Mouse (Mus musculus): ENCODE measurements at regions not wholly inside any gene's neighbourhood (a gene's known extent, or its start where the extent isn't known, plus 50 kb on each side); places are given as distances from the start of the nearest gene placed in this dataset.

- H3K9ac ChIP-seq (replicated peaks) = no peak overlapping the region
- H3K4me2 ChIP-seq (replicated peaks) = no peak overlapping the region
- no peaks in the 10 kb centered on the region for H3K36me3 ChIP-seq
- ATAC-seq = no peak
- no peaks in the 10 kb centered on the region for H3K27me3 ChIP-seq
- H3K9me3 ChIP-seq = no peaks in the 10 kb centered on the region
- no peak overlapping the region for H3K27ac ChIP-seq
- WGBS = 80% methylated on average over 1 of the region's 1 CpGs
- no peaks in the 10 kb centered on the region for H3K4me1 ChIP-seq (replicated peaks)
- H3K4me3 ChIP-seq (replicated peaks) = no peak overlapping the region
Observed at GRCm38 (mm10) chr8:11061711-11062110, 53.5 kb upstream of the Irs2 start.

- H3K4me2 ChIP-seq (replicated peaks) = no peak overlapping the region
- 85% methylated on average over 3 of the region's 3 CpGs for WGBS
- H3K27ac ChIP-seq = no peak overlapping the region
- ATAC-seq = no peak
- H3K36me3 ChIP-seq = no peaks in the 10 kb centered on the region
- no peak overlapping the region for H3K4me3 ChIP-seq (replicated peaks)
- no peak overlapping the region for H3K9ac ChIP-seq (replicated peaks)
- H3K9me3 ChIP-seq = no peaks in the 10 kb centered on the region
- no peaks in the 10 kb centered on the region for H3K27me3 ChIP-seq
- no peaks in the 10 kb centered on the region for H3K4me1 ChIP-seq (replicated peaks)
Observed at GRCm38 (mm10) chr8:11060604-11061003, 52.3 kb upstream of the Irs2 start.

GRCm38 (mm10) chr8:11058392-11058791 lies 50.1 kb upstream of the Irs2 start:
- no peak for ATAC-seq
- Histone ChIP-seq H3K27me3 (no peaks in the 10 kb centered on the region), H3K9me3 (no peaks in the 10 kb centered on the region), H3K4me1 (replicated peaks) (no peaks in the 10 kb centered on the region), H3K27ac (no peak overlapping the region), H3K9ac (replicated peaks) (no peak overlapping the region), H3K4me3 (replicated peaks) (no peak overlapping the region), H3K36me3 (no peaks in the 10 kb centered on the region), H3K4me2 (replicated peaks) (no peak overlapping the region)
- 90% methylated on average over 3 of the region's 3 CpGs for WGBS
